ENCODE assay signal across 19 mouse cellular contexts in genomic region chr9:113026904-113027193, GRCm38 (mm10).
DNase-seq lines count a peak whose midpoint lies in the region; ATAC-seq and TF ChIP-seq lines count a peak whose summit lies in the region.
"Had no signal": no experiment of that assay in that cellular context is flagged by ENCODE, and none has a peak within 500 bp of the region (broad histone marks: within the 10 kb centered on the region; RNA-seq: fewer than 3 reads in every experiment).

No protein-coding gene starts in this region.

- intact Hi-C loops in left cerebral cortex, adult 2 months (cut with DNase I) = loop anchor here (5.0 to 10.0 kb wide), 4 partner anchors 148 to 792 kb away; partner anchors contain the start of gene Arpp21
- intact Hi-C loops in left cerebral cortex, postnatal 4 days (cut with DNase I) = loop anchor here (10.0 kb wide), 2 partner anchors 572 to 618 kb away; no protein-coding TSS in a partner anchor

- ATAC-seq in megakaryocyte, adult 5-6 weeks (ENCODE audit: poor library complexity, severe bottlenecking) = 0 out of 2 replicates have a peak, but pooled peaks have one; percentile 21
- ATAC-seq in megakaryocyte progenitor cell, adult 5-6 weeks (replicated peaks; ENCODE audit: poor library complexity) = no peak
- ATAC-seq: activated CD4-positive, CD25-positive, alpha-beta regulatory T cell, adult 4 months; forebrain, embryonic 14.5 days; hindbrain, postnatal 0 days; Patski had no signal

- peak in 1 of 2 experiments; percentile 31 for DNase-seq in left cerebral cortex, adult 2 months (ENCODE audit: extremely low spot score in 1 of 2, low spot score in 2 of 2)
- no peak for DNase-seq in left cerebral cortex, postnatal 4 days
- DNase-seq in right cerebral cortex, postnatal 25 days = peak; percentile 34
- DNase-seq in right cerebral cortex, postnatal 4 days = no peak
- DNase-seq: adrenal gland, postnatal 14 days; cerebellum, adult 2 months; cerebellum, postnatal 10 days; gastrocnemius, postnatal 14 days; heart, adult 2 months; heart, postnatal 14 days had no signal

- H3K27ac ChIP-seq in left cerebral cortex, adult 2 months = peak overlapping the region; percentile 85
- H3K27ac ChIP-seq: embryonic facial prominence, embryonic 10.5 days; heart, adult 2 months; heart, embryonic 15.5 days; hindbrain, embryonic 13.5 days; hindbrain, postnatal 0 days had no signal

- no peak for TF ChIP-seq CTCF in left cerebral cortex, adult 2 months (IDR thresholded peaks at IDR 0.05)

- no peak overlapping the region for H3K4me3 ChIP-seq in left cerebral cortex, adult 2 months
- H3K4me3 ChIP-seq: embryonic facial prominence, embryonic 10.5 days; heart, adult 2 months; heart, embryonic 15.5 days; hindbrain, embryonic 13.5 days had no signal
